Mouse (Mus musculus): Measurements from ENCODE around the gene Armc10.
"Not testable (repeated sequence)": the region's sequence is repeated elsewhere in the genome, so short reads cannot be mapped to it uniquely, and the experiment has no call there.

The Armc10 gene

DNA sequence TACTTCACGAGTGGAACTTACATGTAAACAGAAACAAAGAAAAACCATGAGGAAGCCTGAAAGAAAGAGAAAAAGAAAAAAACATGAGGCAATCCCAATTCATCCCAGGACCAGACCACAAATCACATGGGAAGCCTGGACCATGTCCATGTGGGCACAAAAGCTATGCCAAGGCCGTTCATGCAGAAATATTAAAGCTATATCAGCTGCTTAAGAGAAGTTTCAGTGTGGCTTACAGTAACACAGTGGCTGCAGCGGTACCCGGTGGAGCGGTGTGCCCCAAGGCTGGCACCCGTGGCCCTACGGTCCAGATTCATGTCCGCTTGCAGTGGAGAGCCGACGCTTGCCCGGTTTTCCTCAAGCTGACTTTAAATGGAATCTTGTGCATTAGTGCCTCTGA is 17.5 kb downstream of the Armc10 start:
- in situ Hi-C loops (cut with MboI, MseI): no loop called here

DNA sequence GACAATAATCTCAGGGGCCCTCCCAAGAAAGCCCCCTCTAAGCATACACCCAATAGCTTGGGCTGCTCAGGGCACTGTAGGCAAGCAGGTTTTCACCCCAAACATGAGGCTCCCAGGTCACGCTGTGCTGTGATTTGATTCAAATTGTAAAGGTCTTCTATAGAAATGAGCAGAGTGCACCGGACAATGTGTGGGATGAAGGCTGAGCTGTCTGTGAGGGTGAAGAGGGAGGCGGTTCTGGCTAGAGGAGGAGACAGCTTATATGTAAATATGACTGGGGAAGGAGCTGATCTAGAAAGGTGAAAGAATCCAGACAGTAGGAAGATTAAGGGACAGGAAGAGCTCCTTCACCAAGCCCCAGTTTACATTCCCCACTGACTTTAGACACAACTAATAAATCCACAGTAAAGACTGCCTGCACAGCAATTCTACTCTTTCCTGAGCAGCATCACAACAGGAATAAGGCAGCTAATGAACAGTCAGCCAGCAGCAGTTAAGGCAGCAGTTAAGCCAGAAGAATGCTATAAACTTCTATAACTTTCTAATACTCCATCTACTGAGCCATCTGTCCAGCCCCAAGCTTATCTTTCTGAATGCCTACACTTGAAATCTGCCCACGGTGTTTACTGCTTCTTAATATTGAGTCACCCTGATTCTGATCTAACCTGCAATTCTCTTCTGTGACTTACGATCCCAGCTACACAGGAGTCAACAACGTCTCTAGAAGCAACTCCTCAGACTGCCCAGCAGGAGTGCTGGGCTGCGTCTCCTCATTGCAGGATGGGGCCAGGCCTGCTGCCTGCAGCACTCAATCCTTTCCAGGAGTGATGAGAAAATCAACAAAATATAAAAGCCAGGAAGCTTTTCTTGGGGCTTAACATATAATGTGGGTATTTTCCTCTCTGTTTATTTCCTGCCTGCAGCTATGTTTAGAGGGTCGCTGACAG is 21.9 kb downstream of the Armc10 start:
- in situ Hi-C loops (cut with MboI, MseI): no loop called here

GRCm38 (mm10) chr5:21669307-21669706 is 23.7 kb downstream of the Armc10 start:
- in situ Hi-C loops (cut with MboI, MseI): no loop called here

DNA sequence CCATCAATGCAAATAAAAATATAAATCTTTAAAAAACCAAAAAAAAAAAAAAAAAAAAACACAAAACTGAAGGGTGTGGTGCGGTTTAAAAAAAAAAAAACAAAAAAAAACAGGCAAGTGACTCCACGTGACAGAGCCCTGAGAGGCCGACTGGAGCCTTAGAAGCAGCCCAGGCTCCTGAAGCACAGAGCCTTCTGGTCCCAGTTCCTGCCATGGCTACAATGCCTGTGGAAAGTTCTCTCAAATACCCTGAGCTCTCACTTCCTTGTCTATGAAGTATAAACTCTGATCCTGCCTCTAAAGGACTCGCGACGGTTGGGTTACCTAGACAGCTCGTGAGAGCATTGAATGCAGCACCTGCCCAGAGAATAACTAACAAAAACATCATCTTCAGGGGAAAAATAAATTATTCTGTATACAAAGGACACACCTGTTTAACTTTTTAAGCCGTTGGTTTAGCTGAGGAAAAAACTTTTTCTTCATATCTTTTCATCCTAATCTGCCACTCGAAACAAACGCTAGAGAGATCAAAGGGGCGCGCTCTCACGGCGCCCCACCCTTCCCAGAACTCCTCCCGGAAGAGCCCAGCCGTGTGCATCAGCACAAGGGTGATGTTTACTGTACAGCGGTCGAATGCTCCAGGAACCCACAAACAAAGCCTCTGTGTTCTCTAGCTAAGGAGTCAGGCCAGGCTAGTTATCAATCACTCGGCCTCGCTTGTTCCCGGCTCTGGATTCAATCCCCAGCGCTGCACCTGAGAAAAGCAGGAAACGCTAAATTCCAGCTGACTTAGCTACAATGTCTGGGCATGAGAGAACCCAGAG is 27.4 kb downstream of the Armc10 start:
- in situ Hi-C loops (cut with MboI, MseI): no loop called here

DNA sequence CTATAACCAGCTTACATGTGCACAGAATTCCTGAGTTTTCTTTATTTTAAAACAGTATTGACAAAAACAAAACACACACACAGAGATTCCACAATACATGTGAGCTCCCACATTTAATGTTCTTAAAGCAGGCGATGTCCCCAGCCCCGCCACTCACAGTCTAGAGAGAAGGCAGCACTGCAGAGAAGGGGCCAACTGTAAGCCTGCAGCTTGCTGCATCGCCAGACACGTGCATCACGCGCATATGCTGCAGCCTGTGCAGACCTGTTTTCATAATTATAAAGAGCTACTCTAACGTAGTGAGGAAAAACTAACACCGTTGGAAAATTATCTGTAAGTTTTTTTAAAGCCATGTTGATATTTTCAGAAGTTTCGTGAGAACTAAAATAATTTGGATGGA is 28.1 kb downstream of the Armc10 start:
- in situ Hi-C loops (cut with MboI, MseI): no loop called here

DNA sequence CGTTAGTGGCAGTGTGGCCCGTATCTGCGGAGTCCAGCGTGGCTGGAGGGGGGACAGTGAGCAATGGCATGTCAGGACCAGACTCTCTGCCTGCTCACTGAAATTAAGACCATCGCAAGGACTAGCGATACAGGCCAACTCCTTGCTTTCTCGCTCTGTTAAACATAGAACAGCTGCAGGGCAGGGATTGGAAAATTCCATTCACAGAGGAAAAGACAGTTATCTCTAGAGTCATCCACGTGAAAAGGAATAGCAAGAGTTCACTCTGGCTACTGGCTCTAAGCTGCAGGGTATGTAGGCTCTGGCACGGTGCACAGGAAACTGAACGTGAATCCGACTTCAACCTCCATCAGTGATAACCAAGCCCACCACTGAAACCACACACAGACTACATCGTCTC is 29.4 kb downstream of the Armc10 start:
- in situ Hi-C loops (cut with MboI, MseI): no loop called here

GRCm38 (mm10) chr5:21675494-21675893 is 29.9 kb downstream of the Armc10 start:
- in situ Hi-C loops (cut with MboI, MseI): no loop called here

DNA sequence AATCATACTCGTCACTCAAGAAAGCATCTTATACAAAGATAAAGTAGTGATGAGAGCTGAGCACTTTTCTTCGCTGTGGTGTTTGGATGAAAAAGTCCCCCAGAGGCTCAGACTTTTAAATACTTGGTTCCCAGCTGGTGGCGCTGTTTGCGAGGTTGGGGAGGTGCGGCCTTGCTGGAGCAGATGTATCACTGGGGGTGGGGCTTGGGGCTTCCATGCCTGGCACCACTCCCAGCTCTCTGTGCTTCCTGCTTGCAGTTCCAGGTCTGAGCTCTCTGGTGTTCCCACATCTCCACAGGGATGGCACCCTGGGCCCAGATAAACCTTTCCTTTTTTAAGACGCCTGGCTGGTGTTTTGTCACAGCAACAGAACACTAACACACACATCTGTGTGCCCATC is 32.3 kb downstream of the Armc10 start:
- in situ Hi-C loops (cut with MboI, MseI): no loop called here

GRCm38 (mm10) chr5:21678363-21678762 is 32.8 kb downstream of the Armc10 start:
- in situ Hi-C loops (cut with MboI, MseI): no loop called here

DNA sequence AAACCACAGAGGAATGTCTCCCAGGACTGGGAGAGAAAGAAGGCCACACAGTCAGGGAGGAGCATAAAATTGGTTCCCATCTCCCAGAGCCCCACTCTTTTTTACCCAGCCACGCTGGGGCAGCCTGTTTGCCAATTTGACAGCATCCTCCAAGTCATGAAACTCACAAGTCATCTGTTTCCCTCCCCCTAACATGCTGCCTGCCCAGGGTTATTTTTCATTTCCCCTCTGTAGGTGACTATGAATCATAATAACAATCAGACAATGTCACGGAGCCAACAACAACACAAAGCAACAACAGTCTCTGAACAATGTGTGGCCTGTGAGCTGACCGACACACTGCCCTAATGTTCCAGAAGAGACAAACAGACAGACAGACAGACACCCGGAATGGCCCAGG is 34.4 kb downstream of the Armc10 start:
- in situ Hi-C loops (cut with MboI, MseI): no loop called here

- in situ Hi-C loops (cut with MboI, MseI): no loop called here
Measured at GRCm38 (mm10) chr5:21680940-21681339, 35.3 kb downstream of the Armc10 start.

DNA sequence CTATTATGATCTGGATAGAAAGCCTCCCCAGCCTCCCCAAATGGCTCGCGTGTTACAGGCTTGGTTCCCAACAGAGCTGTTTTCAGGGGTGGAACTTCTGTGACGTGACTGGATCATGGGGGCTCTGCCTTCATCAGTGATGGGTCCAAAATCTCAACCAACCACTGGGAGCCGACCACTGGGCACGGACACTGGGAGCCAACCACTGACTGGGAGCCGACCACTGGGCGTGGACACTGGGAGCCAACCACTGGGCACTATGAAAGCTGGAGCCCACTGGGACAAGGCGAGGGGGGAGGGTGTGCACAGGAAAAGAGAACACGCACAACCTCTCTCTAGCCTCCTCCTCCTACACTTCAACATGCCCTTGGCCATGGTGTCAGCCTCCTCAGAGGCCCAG is 38.2 kb downstream of the Armc10 start:
- in situ Hi-C loops (cut with MboI, MseI): no loop called here

- in situ Hi-C loops (cut with MboI, MseI): no loop called here
Measured at GRCm38 (mm10) chr5:21685001-21685400, 39.4 kb downstream of the Armc10 start.

- in situ Hi-C loops (cut with MboI, MseI): no loop called here
Measured at GRCm38 (mm10) chr5:21687042-21687441, 41.4 kb downstream of the Armc10 start.

- in situ Hi-C loops (cut with MboI, MseI): no loop called here
Measured at GRCm38 (mm10) chr5:21692230-21692629, 46.6 kb downstream of the Armc10 start.

GRCm38 (mm10) chr5:21693372-21693870 is 47.8 kb downstream of the Armc10 start:
- in situ Hi-C loops (cut with MboI, MseI): no loop called here

- in situ Hi-C loops (cut with MboI, MseI): no loop called here
Measured at GRCm38 (mm10) chr5:21694854-21695490, 49.4 kb downstream of the Armc10 start.

GRCm38 (mm10) chr5:21699555-21699954 is 53.9 kb downstream of the Armc10 start:
- in situ Hi-C loops (cut with MboI, MseI): not testable (repeated sequence)

GRCm38 (mm10) chr5:21700272-21700821 is 54.7 kb downstream of the Armc10 start:
- in situ Hi-C loops (cut with MboI, MseI): no loop called here

DNA sequence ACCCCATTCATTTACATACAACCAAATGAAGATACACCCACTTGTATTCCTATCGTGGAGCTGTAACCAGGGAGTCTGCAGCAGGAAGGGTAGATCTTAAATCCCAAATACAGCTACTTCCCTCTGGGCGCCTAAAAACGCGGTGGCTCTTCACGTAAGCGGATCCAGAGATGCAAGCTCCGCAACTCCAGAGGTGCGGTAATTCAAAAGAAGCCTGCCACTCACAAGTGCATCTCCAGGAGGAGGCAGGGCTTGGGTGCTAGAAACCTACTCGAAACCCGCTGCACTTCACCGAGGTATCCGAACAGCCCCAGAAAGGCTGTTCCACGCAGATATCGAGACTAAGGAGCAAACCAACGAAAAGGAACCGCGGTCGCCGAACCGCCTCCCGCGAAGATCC is 55.3 kb downstream of the Armc10 start:
- in situ Hi-C loops (cut with MboI, MseI): no loop called here

DNA sequence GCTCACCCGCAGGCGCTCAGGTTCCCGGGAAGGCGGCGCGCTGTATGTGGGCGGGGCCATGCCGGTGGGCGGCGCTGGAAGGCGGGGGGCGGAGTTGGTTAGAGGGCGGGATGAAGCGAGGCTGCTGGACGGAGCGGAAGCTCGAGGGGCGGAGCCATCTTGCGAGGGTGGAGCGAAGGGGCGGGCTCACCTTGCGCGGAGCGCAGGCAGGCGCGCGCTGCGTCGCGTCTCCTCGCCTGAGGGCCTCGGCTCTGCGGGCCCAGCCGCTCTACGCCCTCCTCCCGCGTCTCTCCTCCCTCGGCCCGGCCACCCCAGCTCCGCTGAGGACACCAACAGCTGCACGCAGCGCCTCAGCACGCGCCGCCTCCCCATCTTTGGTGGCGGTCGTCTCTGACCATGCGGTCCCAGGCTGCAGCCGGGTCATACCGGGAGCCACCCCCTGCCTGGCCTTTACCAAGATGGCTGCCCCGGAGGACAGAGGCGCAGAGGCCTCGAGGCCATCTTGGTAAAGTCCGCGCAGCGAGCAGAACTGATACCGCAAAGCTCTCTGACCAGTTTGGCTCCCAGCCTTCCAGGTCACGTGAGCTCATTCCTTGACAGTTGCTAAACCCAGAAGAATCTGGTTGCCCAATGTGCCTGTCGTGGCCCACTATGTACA is 55.9 kb downstream of the Armc10 start, which contains the start of gene Napepld:
Gene Napepld (minus strand): TSS at position 46 of the 658 bp plus-strand sequence.
- in situ Hi-C loops (cut with MboI, MseI): no loop called here
